Mouse (Mus musculus): ENCODE results near the gene Hdac5.

The Hdac5 gene

DNA sequence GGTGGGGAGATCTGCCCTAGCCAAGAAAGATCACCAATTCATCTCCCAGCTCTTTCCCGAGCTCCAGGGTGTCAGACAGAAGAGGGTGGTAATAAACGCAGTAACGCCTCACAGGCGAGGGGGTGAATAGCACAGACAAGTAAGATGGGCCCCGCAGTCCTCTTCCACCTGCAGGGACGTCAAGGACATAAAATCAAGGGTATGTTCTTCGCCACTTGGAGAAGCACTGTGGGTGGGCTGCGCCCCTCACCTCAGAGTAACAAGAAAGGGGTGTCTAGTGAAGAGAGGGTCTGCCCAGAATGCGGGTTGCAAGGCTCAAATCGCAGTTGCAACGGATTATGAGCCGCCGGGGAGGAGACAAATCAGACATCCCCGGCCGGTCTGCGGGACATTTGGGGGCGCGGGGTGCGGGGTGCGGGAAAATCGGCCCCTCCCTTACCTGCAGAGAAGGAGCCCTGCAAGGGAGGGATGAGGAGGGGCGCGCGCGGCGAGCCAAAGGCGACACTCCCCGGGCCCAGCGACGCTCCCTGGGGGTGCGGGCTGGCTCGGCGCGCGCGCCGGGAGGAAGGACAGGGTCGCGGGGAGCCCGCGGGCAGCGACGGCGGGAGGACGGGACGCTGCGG is 524 bp downstream of the Hdac5 start:
- peak; percentile 66 for DNase-seq

GRCm38 (mm10) chr11:102228646-102229268 is 1.2 kb downstream of the Hdac5 start:
- DNase-seq, result peak; percentile 38

DNA sequence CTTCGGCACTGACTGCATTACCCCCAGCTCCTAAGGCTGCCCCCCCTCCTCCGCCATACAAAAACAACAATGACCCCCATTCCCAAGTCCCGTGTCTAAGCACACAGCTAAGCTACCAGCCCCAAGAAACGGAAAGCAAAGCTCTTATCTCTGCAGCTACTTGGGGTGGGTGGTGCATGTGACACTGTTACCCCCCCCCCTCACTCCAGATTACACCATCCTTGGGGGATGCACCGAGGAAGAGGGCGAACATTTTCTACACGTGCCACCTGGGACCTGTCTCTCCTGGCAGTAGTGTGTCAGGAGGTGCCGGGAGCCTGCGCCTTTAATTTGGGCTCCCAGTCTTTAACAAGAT is 1.8 kb downstream of the Hdac5 start:
- DNase-seq, result no peak

DNA sequence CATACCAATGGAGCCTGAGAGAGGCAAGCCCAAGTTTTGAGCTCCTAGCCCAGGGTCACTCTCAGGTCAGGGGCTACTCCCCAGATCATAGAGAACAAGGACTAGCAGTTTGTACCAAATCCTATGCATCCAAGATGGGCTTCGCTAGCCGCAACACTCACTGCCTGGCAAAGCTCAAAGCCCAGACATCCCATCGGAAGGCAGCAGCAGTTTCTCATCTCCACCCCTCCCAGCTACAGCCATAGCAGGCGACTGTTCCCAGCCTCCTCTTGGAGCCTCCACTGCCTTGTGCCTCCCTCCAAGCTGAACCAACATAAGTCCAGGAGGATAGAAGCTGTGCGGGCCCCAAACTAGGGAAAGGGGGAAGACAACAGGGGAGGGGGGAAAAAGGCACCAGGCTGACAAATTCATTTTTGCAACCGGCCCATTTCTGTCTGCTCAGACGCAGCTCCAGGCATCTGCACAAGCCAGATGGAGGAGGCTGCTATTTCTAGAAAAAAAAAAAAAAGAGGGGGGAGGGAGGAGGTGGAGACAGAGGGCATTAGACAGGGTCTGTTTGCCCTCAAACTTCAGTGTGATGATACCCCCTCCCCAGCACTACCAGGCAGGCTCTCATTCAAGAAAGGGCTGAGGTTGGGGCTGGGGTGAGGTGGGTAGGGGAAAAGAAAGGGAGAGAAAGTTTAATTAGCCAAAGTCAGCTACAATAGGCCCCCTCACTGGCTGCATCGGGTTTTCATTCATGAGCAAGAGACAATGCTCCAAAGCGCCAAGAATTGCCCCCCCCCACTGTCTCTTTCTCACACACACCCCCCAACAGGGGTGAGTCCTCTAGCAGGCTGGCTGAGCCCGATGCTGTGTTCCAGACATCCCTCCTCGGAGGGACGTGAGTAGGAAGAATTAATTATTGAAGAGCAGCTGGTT is 2.4 kb downstream of the Hdac5 start:
- DNase-seq, result peak; percentile 43

- DNase-seq, result peak; percentile 46
These were observed 3.6 kb downstream of the Hdac5 start for GRCm38 (mm10) chr11:102226067-102226978.

GRCm38 (mm10) chr11:102225221-102225620 is 4.7 kb downstream of the Hdac5 start:
- no peak for DNase-seq

GRCm38 (mm10) chr11:102224686-102225085 is 5.3 kb downstream of the Hdac5 start:
- peak; percentile 59 for DNase-seq

DNA sequence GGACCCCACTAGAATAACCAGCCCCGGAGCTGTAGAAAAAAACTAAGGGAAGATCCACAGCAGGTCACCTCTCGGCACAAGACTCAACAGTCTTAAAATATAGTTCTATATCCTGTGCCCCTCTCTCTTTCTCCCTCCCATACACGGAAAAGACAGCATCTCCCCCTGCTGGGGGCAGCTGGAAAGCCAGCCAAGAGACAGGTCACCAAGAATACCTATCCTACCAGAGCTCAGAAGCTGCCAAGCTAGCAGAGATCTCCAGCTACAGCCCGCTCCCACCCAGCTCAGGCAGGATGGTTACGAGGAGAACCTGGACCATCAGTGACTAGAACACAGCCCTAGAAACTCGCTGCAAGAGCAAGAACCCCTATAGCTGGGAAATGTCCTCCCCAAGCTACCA is 6.8 kb downstream of the Hdac5 start:
- DNase-seq, result peak; percentile 61

DNA sequence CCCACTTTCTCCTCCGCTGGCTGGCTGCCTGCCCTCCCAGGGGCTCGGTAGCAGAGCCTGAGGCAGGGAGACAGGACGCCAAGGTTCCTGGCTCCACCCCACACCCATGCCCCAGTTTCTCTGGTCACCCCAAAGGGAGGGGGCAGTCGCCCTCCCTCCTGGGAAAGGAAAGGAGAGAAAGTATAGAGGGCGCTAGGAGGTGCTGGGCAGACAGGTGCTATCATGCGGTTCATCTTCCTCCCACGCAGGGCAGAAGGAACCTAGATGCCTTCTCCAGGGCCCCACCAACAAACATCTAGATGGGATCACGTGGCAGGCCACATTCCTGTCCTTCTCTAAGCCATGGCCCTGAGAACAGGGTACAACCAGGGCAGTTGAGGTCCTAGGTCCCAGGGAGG is 8.0 kb downstream of the Hdac5 start:
- peak; percentile 70 for DNase-seq

- DNase-seq, result no peak
These were observed 8.6 kb downstream of the Hdac5 start for GRCm38 (mm10) chr11:102221243-102221953.

GRCm38 (mm10) chr11:102220451-102220850 is 9.5 kb downstream of the Hdac5 start:
- DNase-seq, result no peak

DNA sequence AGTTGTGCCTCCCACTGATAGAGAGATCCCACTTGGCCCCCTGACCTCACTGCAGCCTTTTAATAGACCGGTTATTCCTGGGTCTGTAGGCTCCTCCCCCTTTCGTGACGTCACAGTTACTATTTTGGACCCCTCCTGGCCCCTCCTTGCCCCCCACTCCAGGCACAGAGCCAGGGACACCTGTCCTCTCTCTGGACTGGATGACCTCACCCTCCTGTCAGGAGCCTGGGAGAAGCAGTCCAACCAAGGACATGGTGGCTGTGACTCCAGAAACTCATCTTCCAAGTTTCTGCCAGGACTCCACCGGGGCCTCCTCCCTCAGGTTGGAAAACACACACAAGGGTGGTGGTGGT is 10.0 kb downstream of the Hdac5 start:
- DNase-seq, result peak; percentile 79

DNA sequence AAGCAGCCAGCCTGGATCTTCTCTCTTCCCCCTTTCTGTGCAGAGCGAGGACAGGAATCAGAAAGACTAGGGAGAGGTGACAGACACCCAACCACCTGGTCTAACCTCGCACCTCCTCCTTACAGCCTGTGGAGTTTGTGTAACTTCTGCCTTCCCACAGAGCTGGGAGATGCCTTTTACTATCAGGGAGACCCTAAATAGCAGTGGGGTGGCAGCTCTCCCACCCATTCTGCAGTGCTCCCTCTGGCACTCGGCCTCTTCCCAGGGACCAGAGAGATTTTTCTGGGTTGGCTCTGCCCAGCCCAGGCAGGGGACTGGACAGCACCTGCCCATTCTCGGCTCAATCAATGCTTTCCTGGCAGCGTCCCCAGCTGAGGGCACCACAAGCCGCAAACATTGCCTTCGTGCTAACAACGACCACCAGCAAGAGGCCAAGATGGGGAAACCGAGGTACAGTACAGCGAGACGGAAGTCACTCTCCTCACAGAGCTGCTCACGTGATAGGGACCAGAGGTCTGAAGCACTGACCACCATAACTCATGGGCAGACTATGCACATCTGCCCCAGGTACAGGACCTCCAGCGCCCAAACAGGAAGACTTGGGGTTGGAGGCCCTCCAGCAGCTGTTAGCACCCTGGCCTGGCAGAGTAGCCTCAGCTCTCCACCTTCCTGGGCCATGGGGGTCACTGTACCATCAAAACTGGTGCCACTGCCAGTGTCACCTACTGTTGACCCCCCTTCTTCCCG is 10.5 kb downstream of the Hdac5 start:
- DNase-seq, result peak; percentile 74

GRCm38 (mm10) chr11:102218783-102219182 is 11.2 kb downstream of the Hdac5 start:
- DNase-seq, result peak; percentile 97

GRCm38 (mm10) chr11:102217876-102218430 is 12.0 kb downstream of the Hdac5 start:
- DNase-seq, result no peak

DNA sequence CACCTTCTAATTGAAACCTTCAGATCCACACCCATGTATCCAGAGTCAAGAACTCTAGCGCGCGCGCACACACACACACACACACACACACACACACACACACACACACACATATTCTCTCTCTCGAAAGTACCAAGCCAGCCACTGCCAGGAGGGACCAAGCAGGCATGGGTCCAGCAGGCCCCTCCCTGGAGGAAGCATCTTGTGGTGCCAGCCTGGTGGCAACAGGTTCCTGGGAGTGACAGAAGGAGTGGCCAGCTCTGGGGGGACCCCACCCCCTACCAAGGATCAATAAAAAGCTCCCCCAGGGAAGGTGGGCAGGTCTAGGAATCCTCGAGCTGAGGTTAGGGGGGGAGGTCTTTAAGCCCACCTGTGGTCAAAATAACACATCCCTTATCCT is 12.6 kb downstream of the Hdac5 start:
- DNase-seq, result peak; percentile 69

DNA sequence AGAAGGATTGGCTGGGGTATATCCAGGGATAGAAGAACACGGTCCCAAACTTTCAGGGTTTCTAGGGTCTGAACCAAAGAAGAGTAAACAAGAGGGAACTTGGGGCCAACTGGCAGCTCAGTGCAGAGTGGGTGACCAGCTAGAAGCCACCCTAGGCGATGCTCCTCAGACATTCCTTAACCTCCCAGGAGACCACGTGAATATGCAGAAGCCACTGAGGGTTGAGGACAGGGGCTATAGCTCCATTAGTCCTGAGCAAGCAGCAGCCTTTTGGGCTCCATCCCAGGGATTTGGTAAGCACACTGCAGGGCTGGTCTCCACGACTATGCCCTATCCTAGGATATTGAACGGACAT is 13.1 kb downstream of the Hdac5 start:
- DNase-seq, result no peak

- DNase-seq, result peak; percentile 71
These were observed 13.7 kb downstream of the Hdac5 start for GRCm38 (mm10) chr11:102216056-102216885.

- no peak for DNase-seq
These were observed 14.5 kb downstream of the Hdac5 start for GRCm38 (mm10) chr11:102215511-102215910.
